Mouse (Mus musculus) embryonic fibroblast, embryonic 13.5 days (primary cell): ENCODE measurements at regions not wholly inside any gene's neighbourhood (a gene's known extent, or its start where the extent isn't known, plus 50 kb on each side); places are given as distances from the start of the nearest gene placed in this dataset.

ENCODE experiments used
- H3K27ac ChIP-seq: 2 replicates; pipeline ENCODE4 v1.5.1; 2012; ENCODE audit warnings: low read length, control low read depth, inconsistent platforms; ENCODE audit not compliant: insufficient read depth
- H3K4me1 ChIP-seq: 2 replicates; pipeline ENCODE4 v1.6.1; 2011; ENCODE audit warnings: low read length; ENCODE audit not compliant: control insufficient read depth, insufficient read depth
- H3K4me3 ChIP-seq: 2 replicates; pipeline ENCODE4 v1.5.1; 2011; ENCODE audit warnings: mild to moderate bottlenecking, control low read depth, low read length; ENCODE audit not compliant: insufficient read depth
- CTCF ChIP-seq: IDR thresholded peaks from 2 replicates; pipeline ENCODE4 v1.5.1; 2011; ENCODE audit warnings: mild to moderate bottlenecking, control low read depth, low read length, moderate library complexity, borderline replicate concordance; ENCODE audit not compliant: insufficient read depth
- POLR2A ChIP-seq: IDR thresholded peaks from 2 replicates; pipeline ENCODE4 v1.6.1; 2011; ENCODE audit warnings: low read depth, mild to moderate bottlenecking, control low read depth, low read length, moderate library complexity

DNA sequence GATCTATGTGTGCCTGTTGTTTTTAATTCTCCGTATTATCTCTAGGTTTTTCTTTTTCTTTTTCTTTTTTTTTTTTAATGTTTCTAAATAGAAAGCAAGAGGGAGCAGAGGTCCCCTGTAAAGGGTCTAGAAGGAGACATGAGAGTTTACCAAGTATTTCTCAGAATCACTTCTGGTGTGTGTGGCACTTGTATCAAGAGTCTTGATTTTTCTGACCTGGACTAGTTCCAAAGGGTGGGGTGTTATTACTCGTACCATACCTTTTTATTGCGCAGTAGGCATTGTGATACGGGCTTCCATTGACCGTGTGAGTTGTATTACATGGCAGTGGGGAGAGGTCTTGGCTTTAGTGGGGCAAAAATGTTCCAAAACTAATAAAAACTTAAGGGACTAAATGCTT, 63.2 kb upstream of the Bmp6 start:
- H3K4me3 ChIP-seq, result no peak overlapping the region
- TF ChIP-seq CTCF, result no peak
- TF ChIP-seq POLR2A, result no peak
- no peaks in the 10 kb centered on the region for H3K4me1 ChIP-seq
- H3K27ac ChIP-seq, result no peak overlapping the region

DNA sequence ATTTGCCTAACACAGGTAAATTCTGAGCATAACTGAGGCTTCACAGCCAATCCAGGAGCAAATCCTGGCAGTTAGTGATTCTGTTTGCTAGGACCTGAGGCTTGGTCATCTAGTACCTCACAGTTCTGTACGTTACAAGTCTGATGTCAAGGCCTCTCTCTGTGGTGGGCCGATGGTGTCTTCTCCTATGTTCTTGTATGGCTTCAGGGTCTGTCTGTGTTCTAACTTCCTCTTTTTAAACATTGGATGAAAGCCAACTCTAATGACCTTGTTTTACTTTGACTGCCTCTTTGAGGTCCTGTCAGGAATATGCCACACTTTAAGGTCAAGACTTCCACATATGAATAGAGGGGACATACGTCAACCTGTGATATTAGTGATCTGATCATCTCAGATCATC, 56.9 kb upstream of the Bmp6 start:
- no peak for TF ChIP-seq POLR2A
- TF ChIP-seq CTCF, result no peak
- Histone ChIP-seq H3K4me3 (no peak overlapping the region), H3K27ac (no peak overlapping the region), H3K4me1 (peaks cover 5% of the 10 kb centered on the region)

DNA sequence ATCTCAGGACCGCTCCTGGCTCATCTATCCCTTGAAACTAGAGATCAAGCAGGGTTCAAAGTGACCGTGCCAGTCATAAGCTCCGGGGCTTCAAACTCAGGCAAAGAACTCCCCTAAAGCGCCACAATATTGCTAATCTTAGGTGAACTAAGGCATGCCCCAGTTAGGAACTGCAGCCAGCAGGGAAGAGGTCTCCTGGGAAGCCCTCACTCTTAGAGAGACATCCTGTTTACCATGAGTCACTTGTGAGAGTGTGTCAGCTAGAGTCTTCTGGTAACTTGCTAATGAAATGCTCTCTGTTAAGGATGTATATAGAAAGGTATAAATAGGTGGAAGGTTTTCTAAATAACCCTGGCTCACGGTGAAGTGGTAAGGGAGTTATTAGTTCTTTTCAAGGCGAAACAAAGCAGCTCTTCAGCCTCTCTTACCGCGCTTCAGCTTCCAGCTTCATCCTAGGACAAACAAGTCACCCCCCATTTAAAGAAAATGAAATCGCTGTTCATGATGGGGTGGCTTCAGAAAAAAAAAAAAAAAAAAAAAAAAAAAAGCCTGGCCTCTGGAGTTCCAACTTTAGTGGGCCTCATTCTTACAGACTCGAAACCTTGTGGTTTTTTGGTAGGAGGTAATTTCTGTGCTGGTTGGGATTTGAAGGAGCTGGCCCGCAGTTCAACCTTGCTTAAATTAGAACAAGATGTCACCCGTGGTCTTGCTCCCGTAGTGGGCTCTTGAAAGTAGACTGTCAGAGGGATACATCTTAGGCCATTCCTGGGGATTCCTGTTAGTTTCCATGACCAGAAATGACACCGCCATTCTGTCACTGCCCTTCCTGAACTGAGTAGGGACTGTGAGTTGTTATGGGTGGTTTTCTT, 56.1 kb upstream of the Bmp6 start:
- Histone ChIP-seq H3K4me1 (peaks cover 5% of the 10 kb centered on the region), H3K27ac (peak overlapping the region; percentile 20; the same call in 1 of the 2 replicates), H3K4me3 (no peak overlapping the region)
- TF ChIP-seq CTCF, result no peak

DNA sequence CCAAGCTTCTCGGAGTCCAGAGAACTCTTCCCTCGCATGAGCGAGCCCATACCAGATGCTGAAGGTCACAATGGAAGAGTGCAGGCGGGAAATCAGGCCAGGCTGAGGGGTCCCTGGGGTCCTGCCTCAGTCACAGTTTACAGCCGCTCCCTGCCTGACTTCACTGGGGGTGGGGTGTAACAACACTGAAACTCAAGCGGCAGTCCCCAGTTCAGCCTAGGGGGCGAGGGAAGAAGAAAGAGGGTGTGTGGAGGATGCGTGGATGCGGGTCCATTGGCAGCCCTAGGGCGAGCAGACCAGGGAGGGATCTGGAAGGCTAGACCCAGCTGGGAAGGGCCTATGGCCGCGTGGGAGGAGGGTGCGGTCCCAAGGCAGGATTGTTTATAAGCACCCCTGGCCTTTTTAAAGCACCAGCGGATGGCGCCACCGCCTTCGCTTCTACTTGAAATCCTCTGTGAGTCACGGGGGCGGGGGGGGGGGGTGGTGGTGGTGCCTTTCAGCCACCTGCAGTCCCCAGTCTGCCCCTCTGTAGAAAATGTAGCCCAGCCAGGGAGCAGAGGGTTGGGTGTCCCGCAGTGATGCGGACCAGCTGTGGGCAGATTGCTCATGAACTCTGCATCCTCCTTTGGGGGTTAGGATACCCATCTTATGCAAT, 54.5 kb upstream of the Bmp6 start:
- no peak for TF ChIP-seq POLR2A
- no peak for TF ChIP-seq CTCF
- Histone ChIP-seq H3K27ac (no peak overlapping the region), H3K4me3 (no peak overlapping the region), H3K4me1 (peaks cover 5% of the 10 kb centered on the region)

DNA sequence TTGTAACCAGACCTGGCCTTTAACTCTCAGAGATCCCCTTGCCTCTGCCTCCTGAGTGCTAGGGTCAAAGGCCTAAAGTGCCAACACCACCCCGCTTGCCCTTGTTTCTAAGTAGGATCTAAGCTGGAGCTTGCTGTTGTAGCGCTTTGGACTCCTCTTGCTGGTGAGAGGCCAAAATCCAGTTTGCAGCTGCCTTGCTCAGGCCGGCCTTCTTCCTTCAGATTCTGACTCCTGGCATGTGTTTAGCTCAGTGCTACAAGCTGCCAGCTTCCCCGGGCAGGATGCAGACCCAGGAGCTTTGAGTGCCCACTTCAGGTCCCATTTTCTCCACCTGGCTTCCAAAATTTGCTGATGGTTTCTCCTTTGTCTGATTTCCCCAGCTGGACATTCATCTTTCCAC, 53.4 kb upstream of the Bmp6 start:
- TF ChIP-seq POLR2A, result no peak
- no peak overlapping the region for H3K27ac ChIP-seq
- H3K4me3 ChIP-seq, result no peak overlapping the region
- H3K4me1 ChIP-seq, result peaks cover 5% of the 10 kb centered on the region
